Mouse (Mus musculus) olfactory bulb, adult 2 months (tissue): Measurements from ENCODE around the gene Ydjc.
A peak's percentile ranks its signal among the peaks of the same experiment; 100 is the strongest.

Experiments used
- CTCF ChIP-seq: fragments of 200-500 bp; IDR thresholded peaks from 2 replicates; pipeline ENCODE4 v1.5.1; 2012; ENCODE audit warnings: low read depth, mild to moderate bottlenecking, low read length, moderate library complexity; ENCODE audit not compliant: insufficient read depth
- POLR2A ChIP-seq: fragments of 200-500 bp; IDR thresholded peaks from 2 replicates; pipeline ENCODE4 v1.6.1; 2012; ENCODE audit warnings: mild to moderate bottlenecking, low read depth, low read length, moderate library complexity; ENCODE audit not compliant: insufficient read depth

- TF ChIP-seq POLR2A: 0 out of 2 replicates have a peak, but pooled peaks have one; percentile 4
- no peak for TF ChIP-seq CTCF
Measured at GRCm38 (mm10) chr16:17147391-17147929, 3.0 kb downstream of the Ydjc start.
